Comparison of ENCODE assay signal across 10 mouse cellular contexts in the genomic region with DNA sequence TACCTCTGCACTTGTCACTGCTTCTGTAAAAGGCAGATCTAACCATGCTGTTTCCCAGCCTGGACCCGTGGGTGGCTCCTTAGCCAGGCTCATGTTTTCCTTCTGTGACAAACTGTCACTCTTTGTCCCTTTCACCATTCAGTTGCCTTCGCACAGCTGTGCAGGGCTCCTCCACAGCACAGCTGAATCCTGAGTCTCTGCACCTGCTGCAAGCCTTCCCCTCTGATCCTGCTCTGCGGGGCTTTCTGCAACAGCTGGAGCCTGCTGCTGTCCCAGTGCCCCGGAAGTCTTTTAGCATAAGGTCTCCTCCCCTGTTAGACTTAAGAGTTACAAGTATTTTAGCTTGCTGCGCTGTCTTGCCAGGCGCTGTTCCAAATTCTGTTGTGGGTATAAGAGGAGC. TPM values are rescaled to one million over a fixed set of nuclear protein-coding genes. Genes with fewer than 3 reads are reported as not detected.
DNase-seq lines count a peak whose midpoint lies in the region; ATAC-seq lines count a peak whose summit lies in the region.
"Had no signal": no experiment of that assay in that cellular context is flagged by ENCODE, and none has a peak within 500 bp of the region (broad histone marks: within the 10 kb centered on the region; RNA-seq: fewer than 3 reads in every experiment).

No protein-coding gene starts in this region.

- H3K4me1 ChIP-seq in kidney, embryonic 14.5 days (ENCODE audit: control insufficient read depth, insufficient read depth, low read length), result no peaks in the 10 kb centered on the region

- peaks cover 6% of the 10 kb centered on the region; the same call in 1 of the 2 replicates for H3K36me3 ChIP-seq in kidney, embryonic 14.5 days (ENCODE audit: control insufficient read depth, insufficient read depth, low read length)
- H3K36me3 ChIP-seq: heart, embryonic 15.5 days had no signal

- no peak for DNase-seq in kidney, postnatal 25 days
- DNase-seq in spleen, postnatal 36 days (ENCODE audit: low spot score in 2 of 2), result peak; percentile 38 to 39
- DNase-seq in spleen, postnatal 4 days (ENCODE audit: low spot score in 2 of 2), result no peak
- peak; percentile 40 to 82 for DNase-seq in lung, postnatal 4 days
- DNase-seq in embryo, embryonic 11 days, result no peak
- DNase-seq in spleen, postnatal 14 days (ENCODE audit: low spot score in 2 of 2), result no peak

- no peaks in the 10 kb centered on the region for H3K27me3 ChIP-seq in kidney, embryonic 14.5 days (ENCODE audit: control insufficient read depth, insufficient read depth, low read length)
- H3K27me3 ChIP-seq: heart, embryonic 15.5 days had no signal

- WGBS in kidney, embryonic 14.5 days, result 51% methylated on average over 6 of the region's 6 CpGs

- no peak overlapping the region for H3K27ac ChIP-seq in kidney, embryonic 14.5 days (ENCODE audit: low read depth, low read length)
- H3K27ac ChIP-seq: heart, embryonic 15.5 days had no signal

- H3K4me2 ChIP-seq in kidney, embryonic 14.5 days (replicated peaks; ENCODE audit: low read depth, low read length), result no peak overlapping the region
- H3K4me2 ChIP-seq: heart, embryonic 15.5 days had no signal

- H3K4me3 ChIP-seq in kidney, embryonic 14.5 days (ENCODE audit: low read length), result no peak overlapping the region
- H3K4me3 ChIP-seq: heart, embryonic 15.5 days had no signal

- ATAC-seq in kidney, embryonic 14.5 days (ENCODE audit: low FRiP score, low TSS enrichment), result peak; percentile 65; the same call in 1 of the 2 replicates
- no peak for ATAC-seq in activated CD4-positive, CD25-positive, alpha-beta regulatory T cell, adult 4 months

- no peaks in the 10 kb centered on the region for H3K9me3 ChIP-seq in kidney, embryonic 14.5 days (ENCODE audit: control insufficient read depth, low read length)
- H3K9me3 ChIP-seq: heart, embryonic 15.5 days had no signal

- no peak overlapping the region for H3K9ac ChIP-seq in kidney, embryonic 14.5 days (ENCODE audit: low read depth, low read length)
- H3K9ac ChIP-seq: heart, embryonic 15.5 days had no signal

RNA-seq across cellular contexts. Expression of gene Phxr2, which starts 6.1 kb away (rescaled TPM):
- 0.17 TPM in 1 of 2 replicates, not detected in the other for polyA plus RNA-seq in kidney, embryonic 14.5 days (2014; fragmentation: Nextera tagmentation; extraction: Ambion mirVana)
- polyA plus RNA-seq in activated CD4-positive, CD25-positive, alpha-beta regulatory T cell, adult 4 months (2017; shearing (Covaris generic)), result under 1 TPM in 1 of 2 experiments, not detected in 1; 0.67 TPM
- polyA plus RNA-seq: heart, embryonic 15.5 days; macrophage had no signal

RNA-seq across cellular contexts. Expression of gene Galnt4, which starts 24.2 kb away (rescaled TPM):
- 5.4 and 12.4 TPM in 2 replicates for polyA plus RNA-seq in kidney, embryonic 14.5 days (2014; fragmentation: Nextera tagmentation; extraction: Ambion mirVana)
- polyA plus RNA-seq in activated CD4-positive, CD25-positive, alpha-beta regulatory T cell, adult 4 months (2017; shearing (Covaris generic)), result 1 to 10 TPM; 3.0 to 3.1 TPM

RNA-seq across cellular contexts. Expression of gene Poc1b, which starts 25.4 kb away (rescaled TPM):
- 18.1 and 28.9 TPM in 2 replicates for polyA plus RNA-seq in kidney, embryonic 14.5 days (2014; fragmentation: Nextera tagmentation; extraction: Ambion mirVana)
- polyA plus RNA-seq in activated CD4-positive, CD25-positive, alpha-beta regulatory T cell, adult 4 months (2017; shearing (Covaris generic)), result 10 to 100 TPM; 10.4 to 10.8 TPM

Comparison
In these comparisons a context has a peak if more than half of its experiments do, and no peak if none do; other contexts are left out.
1. DNase-seq: peak in spleen, postnatal 36 days (2 of 2) and lung, postnatal 4 days (2 of 2); none in kidney, postnatal 25 days (0 of 2), spleen, postnatal 4 days (0 of 2), embryo, embryonic 11 days (single experiment) and spleen, postnatal 14 days (0 of 2).